Mouse (Mus musculus) embryonic stem cell, embryonic (primary cell): ENCODE data around the gene Homer3.

ENCODE experiments used
- CTCF ChIA-PET, 4 experiments: fragments of 300-600 bp in 2 of 4; fragments of 350-600 bp in 2 of 4; sonication (Branson Sonifier 250); formaldehyde crosslinking; loops; one replicate each; lab custom pipeline; 2022; ENCODE audit warnings: inconsistent platforms in 2 of 4; lab: Charles Lee
- POLR2A ChIA-PET, 4 experiments: fragments of 300-600 bp in 2 of 4; fragments of 350-600 bp in 2 of 4; sonication (Branson Sonifier 250); formaldehyde crosslinking; loops; one replicate each; lab custom pipeline; 2022; ENCODE audit warnings: antibody characterized with exemption in 4 of 4, inconsistent platforms in 1 of 4; lab: Charles Lee

The Homer3 gene

DNA sequence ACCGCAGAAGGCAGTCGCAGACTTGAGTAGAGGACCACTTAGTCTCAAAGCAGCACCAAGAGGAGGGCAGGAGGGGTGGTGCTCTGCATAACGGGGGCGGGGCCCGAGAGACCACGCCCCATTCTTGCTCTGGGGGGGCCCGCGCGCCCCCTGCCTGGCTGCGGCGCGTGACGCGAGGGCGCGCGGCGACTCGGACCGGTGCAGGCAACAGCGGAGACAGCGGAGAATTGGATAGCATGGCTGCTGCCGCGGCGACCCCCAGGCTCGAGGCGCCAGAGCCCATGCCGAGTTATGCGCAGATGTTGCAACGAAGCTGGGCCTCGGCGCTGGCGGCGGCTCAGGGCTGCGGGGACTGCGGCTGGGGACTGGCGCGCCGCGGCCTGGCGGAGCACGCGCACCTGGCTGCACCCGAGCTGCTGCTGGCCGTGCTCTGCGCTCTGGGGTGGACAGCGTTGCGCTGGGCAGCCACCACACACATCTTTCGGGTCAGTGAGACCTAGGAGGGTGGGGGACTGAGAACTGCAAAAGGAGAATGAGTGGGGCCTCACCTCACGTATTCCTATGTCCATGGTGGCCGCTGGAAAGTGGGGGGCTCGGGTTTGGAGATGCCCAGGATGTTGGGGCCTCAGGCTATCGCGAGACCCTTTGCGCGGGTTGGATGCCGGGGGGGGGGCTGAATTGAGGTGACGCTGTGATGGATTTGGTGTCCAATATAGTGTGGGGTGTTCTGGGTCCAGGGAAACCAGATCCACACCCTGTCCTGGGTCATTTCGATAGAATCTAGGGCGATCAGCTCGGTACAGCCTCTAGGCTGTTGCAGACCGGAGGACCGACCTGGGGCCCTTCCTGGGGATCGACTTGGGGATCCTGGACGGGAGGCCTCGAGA is 33.2 kb downstream of the Homer3 start, which contains the start of gene Cers1:
TSS of gene Cers1 (plus strand) at position 152 of the 887 bp plus-strand sequence.
- CTCF ChIA-PET: interaction anchor here (0.5 to 2.2 kb wide), 9 partner anchors 15 to 285 kb away, joined by 3 to 12 read pairs (median 3); partner anchors contain the start of genes Fkbp8 (in 1 of the 4), Homer3 (in 1 of the 4) and Kxd1 (in 1 of the 4)
- POLR2A ChIA-PET: interaction anchor here (0.5 to 2.9 kb wide), 30 partner anchors 13 to 385 kb away, joined by 3 to 18 read pairs (median 4); partner anchors contain the start of genes Cope (in 2 of the 4), Ddx49 (in 2 of the 4), Upf1 (in 2 of the 4) and Ell (in 1 of the 4)

GRCm38 (mm10) chr8:70316511-70317504 is 34.2 kb downstream of the Homer3 start:
- POLR2A ChIA-PET: interaction anchor here (0.5 to 2.9 kb wide), 30 partner anchors 8 to 381 kb away, joined by 3 to 20 read pairs (median 4); partner anchors contain the start of genes Cope (in 2 of the 4), Ddx49 (in 2 of the 4), Upf1 (in 2 of the 4) and Ell (in 1 of the 4)
- CTCF ChIA-PET: interaction anchor here (0.6 to 2.2 kb wide), 17 partner anchors 8 to 426 kb away, joined by 3 to 12 read pairs (median 3); partner anchors contain the start of genes Fkbp8 (in 1 of the 4), Homer3 (in 1 of the 4), Kxd1 (in 1 of the 4) and Upf1 (in 1 of the 4)

GRCm38 (mm10) chr8:70317872-70318271 is 35.2 kb downstream of the Homer3 start:
- POLR2A ChIA-PET: interaction anchor here (0.5 to 2.9 kb wide), 13 partner anchors 8 to 303 kb away, joined by 3 to 20 read pairs (median 3); partner anchors contain the start of genes Gdf1 (in 1 of the 4), Homer3 (in 1 of the 4) and Upf1 (in 1 of the 4)
- CTCF ChIA-PET: interaction anchor here (0.5 to 2.2 kb wide), 11 partner anchors 8 to 359 kb away, joined by 3 to 12 read pairs (median 3); partner anchors contain the start of gene Upf1 (in 1 of the 4)

GRCm38 (mm10) chr8:70323716-70324115 is 41.1 kb downstream of the Homer3 start:
- ChIA-PET POLR2A (interaction anchor here in 1 of 4 experiments (1.0 to 2.0 kb wide), 2 partner anchors 30 to 238 kb away, joined by 4 read pairs; no protein-coding TSS in a partner anchor), CTCF (interaction anchor here in 1 of 4 experiments (0.9 kb wide), 1 partner anchor 20 kb away, joined by 3 read pairs; no protein-coding TSS in a partner anchor)

DNA sequence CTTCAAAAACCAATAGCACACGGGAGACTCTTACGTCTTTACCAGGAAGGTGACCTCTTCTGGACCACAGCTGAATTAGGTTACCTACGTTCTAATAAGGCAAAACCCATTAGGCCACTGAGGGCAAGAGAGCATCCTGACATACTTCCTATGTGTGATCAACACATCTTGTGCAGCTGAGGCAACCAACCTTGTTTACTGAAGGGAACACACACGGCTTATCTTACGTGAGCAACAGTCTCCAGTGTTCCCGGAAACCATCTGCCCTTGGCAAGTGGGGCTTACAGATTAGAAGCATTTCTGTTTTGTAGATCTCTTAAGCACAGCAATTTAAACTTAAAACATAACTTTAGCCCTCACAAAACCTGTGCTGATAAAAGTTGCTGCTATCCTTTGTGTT is 44.9 kb downstream of the Homer3 start:
- CTCF ChIA-PET: interaction anchor here in 2 of 4 experiments (0.6 to 1.9 kb wide), 3 partner anchors 18 to 376 kb away, joined by 3 to 4 read pairs (median 3); no protein-coding TSS in a partner anchor
- POLR2A ChIA-PET: interaction anchor here in 2 of 4 experiments (1.1 to 2.8 kb wide), 4 partner anchors 16 to 39 kb away, joined by 3 to 12 read pairs (median 4); no protein-coding TSS in a partner anchor

GRCm38 (mm10) chr8:70329124-70329834 is 46.7 kb downstream of the Homer3 start, which contains the start of gene Gdf1:
TSS of gene Gdf1 (plus strand) at chr8:70329817.
- CTCF ChIA-PET: interaction anchor here in 3 of 4 experiments (0.6 to 2.4 kb wide), 9 partner anchors 9 to 98 kb away, joined by 3 to 6 read pairs (median 3); partner anchors contain the start of gene Upf1 (in 1 of the 3)
- POLR2A ChIA-PET: interaction anchor here in 3 of 4 experiments (0.5 to 3.9 kb wide), 14 partner anchors 9 to 328 kb away, joined by 3 to 18 read pairs (median 4); partner anchors contain the start of genes Cope (in 1 of the 3) and Ddx49 (in 1 of the 3)

DNA sequence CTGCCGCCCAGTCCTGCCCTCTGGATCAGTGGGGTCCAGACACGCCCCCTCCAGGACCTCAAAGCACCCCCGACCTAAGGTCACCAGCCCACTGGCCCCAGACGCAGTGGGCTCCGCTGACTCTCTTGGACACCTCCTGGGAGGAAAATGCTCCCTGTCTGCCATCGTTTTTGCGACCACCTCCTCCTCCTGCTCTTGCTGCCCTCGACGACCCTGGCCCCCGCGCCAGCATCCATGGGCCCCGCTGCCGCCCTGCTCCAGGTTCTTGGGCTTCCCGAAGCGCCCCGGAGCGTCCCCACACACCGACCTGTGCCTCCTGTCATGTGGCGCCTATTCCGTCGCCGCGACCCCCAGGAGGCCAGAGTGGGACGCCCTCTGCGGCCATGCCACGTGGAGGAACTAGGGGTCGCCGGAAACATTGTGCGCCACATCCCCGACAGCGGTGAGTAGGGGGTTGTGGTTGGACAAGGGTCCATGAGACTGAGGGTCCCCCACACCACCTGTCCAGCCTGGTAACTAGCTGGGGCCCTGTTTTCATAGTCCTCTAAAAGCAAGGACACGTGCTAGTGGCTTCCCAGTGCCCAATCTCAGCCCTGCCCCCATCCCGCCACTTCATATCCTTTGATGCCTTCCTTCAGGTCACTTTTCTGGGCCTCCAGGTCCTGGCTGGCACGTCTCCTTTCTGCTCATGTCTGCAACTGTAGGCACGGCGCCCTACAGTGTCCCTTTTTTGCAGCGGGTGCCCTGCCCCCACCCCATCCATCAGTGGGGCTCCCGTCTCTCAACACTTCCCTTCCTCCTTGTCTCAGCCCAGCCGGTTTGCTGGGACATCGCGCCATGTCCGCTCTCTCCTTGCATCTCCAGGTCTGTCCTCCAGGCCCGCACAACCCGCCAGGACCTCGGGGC is 47.5 kb downstream of the Homer3 start:
- CTCF ChIA-PET: interaction anchor here (0.5 to 3.8 kb wide), 29 partner anchors 8 to 488 kb away, joined by 3 to 29 read pairs (median 4); partner anchors contain the start of genes Upf1 (in 2 of the 4) and Homer3 (in 1 of the 4)
- POLR2A ChIA-PET: interaction anchor here (0.5 to 3.9 kb wide), 44 partner anchors 8 to 368 kb away, joined by 3 to 26 read pairs (median 4); partner anchors contain the start of genes Upf1 (in 3 of the 4), Cope (in 2 of the 4), Ddx49 (in 2 of the 4) and Slc25a42 (in 2 of the 4)

GRCm38 (mm10) chr8:70330741-70331364 is 48.2 kb downstream of the Homer3 start:
- ChIA-PET CTCF (interaction anchor here (0.5 to 3.8 kb wide), 41 partner anchors 8 to 487 kb away, joined by 3 to 29 read pairs (median 4); partner anchors contain the start of genes Upf1 (in 2 of the 4), Cers1 (in 1 of the 4), Homer3 (in 1 of the 4) and Rex1bd (in 1 of the 4)), POLR2A (interaction anchor here (0.6 to 3.9 kb wide), 46 partner anchors 8 to 489 kb away, joined by 3 to 26 read pairs (median 4); partner anchors contain the start of genes Upf1 (in 3 of the 4), Slc25a42 (in 2 of the 4), Cers1 (in 1 of the 4) and Cope (in 1 of the 4))

GRCm38 (mm10) chr8:70331526-70331925 is 48.9 kb downstream of the Homer3 start:
- ChIA-PET POLR2A (interaction anchor here (0.6 to 3.9 kb wide), 42 partner anchors 9 to 490 kb away, joined by 3 to 26 read pairs (median 4); partner anchors contain the start of genes Upf1 (in 3 of the 4), Slc25a42 (in 2 of the 4), Cers1 (in 1 of the 4) and Comp (in 1 of the 4)), CTCF (interaction anchor here (0.5 to 3.8 kb wide), 37 partner anchors 9 to 981 kb away, joined by 3 to 29 read pairs (median 4); partner anchors contain the start of genes Upf1 (in 2 of the 4), Cers1 (in 1 of the 4), Homer3 (in 1 of the 4) and Rex1bd (in 1 of the 4))

DNA sequence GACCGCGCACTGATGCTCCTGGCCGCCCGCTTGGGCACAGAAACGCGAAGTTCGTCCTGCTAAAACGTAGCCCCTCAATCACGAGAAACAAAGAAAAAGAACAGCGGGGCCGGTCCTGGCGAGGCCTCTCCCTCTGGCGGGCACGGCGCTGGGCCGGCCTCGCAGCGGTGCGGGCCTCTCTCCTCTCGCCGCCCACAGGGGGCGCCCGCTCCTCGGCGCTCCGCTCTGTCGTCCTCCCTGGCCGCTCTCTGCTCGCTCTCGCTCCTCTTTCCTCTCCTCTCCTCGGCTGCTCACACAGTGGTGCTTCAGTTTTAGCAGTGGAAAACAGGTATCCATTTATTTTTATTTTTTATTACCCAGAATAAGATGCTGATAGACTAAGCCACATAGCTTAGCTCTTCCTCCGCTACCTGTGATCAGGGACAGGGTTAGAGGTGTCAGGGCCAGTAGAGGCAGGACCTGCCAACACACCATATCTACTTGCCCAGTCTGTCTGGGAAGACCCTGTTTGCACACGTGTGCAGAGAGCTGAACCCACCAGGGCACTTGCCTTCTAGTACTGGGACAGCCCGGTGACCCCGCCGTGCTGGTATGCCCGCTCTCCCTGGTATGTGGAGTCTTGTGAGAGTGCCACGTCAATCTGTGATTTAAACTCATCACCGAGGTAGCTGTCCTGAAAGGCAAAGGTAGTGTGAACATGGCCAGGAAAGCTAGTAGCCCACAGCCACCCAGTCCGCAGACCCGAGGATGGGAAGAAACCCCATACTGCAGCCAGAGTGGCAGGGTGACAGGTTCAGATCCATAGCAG is 49.6 kb downstream of the Homer3 start:
- CTCF ChIA-PET: interaction anchor here (0.5 to 3.8 kb wide), 25 partner anchors 9 to 471 kb away, joined by 3 to 29 read pairs (median 4); partner anchors contain the start of gene Upf1 (in 1 of the 4)
- POLR2A ChIA-PET: interaction anchor here (0.6 to 3.9 kb wide), 20 partner anchors 10 to 491 kb away, joined by 3 to 26 read pairs (median 5); partner anchors contain the start of genes Upf1 (in 2 of the 4) and Comp (in 1 of the 4)

GRCm38 (mm10) chr8:70332878-70333202 is 50.2 kb downstream of the Homer3 start:
- POLR2A ChIA-PET: interaction anchor here in 2 of 4 experiments (1.0 to 3.9 kb wide), 6 partner anchors 9 to 64 kb away, joined by 3 to 26 read pairs (median 13); partner anchors contain the start of gene Upf1 (in 1 of the 2)
- CTCF ChIA-PET: interaction anchor here (0.5 to 3.8 kb wide), 13 partner anchors 10 to 471 kb away, joined by 3 to 29 read pairs (median 3); no protein-coding TSS in a partner anchor

DNA sequence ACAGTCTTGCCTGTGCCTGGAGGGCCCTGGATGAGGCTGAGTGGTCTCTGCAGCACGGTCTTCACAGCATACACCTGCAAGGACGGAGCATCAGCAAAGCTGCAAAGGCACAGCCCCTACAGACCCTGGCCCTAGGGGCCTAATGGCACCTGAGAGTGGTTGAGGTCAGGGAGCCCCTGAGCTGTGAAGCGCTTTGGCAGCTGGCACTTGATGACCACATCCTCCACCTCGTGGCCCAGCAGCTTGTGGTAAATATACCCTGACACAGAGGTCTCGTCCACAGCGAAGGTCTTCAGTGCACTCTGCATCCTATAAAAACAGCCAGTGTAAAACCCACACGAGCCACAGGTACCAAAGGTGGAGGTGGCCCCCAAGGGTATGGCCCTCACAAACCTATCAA is 56.3 kb downstream of the Homer3 start:
- ChIA-PET POLR2A (interaction anchor here in 2 of 4 experiments (0.9 to 3.6 kb wide), 7 partner anchors 9 to 500 kb away, joined by 3 to 16 read pairs (median 3); partner anchors contain the start of gene Upf1 (in 1 of the 2)), CTCF (interaction anchor here in 3 of 4 experiments (0.6 to 1.9 kb wide), 6 partner anchors 9 to 28 kb away, joined by 3 to 6 read pairs (median 3); partner anchors contain the start of gene Gdf1 (in 1 of the 3))
